Mouse (Mus musculus): ENCODE data around the gene Itga10.

- TF ChIP-seq POLR2A (IDR thresholded peaks at IDR 0.05; ENCODE audit: low read depth, low read length) (no peak), CTCF (IDR thresholded peaks at IDR 0.05; ENCODE audit: borderline replicate concordance, insufficient read depth, low read length) (no peak)
Observed at GRCm38 (mm10) chr3:96647365-96647764, 2.0 kb downstream of the Itga10 start.
